Mouse (Mus musculus) heart, embryonic 11.5 days (tissue): ENCODE results near the gene Khdrbs2. TPM values are rescaled to one million over a fixed set of nuclear protein-coding genes. Genes with fewer than 3 reads are reported as not detected.

Source experiments
- ATAC-seq: fragments of 200-750 bp; cut with Nextera tagmentation; replicated peaks from 2 replicates; pipeline ENCODE4 v1.8.0; 2017; ENCODE audit warnings: moderate library complexity; ENCODE audit not compliant: insufficient number of reproducible peaks, low FRiP score, low TSS enrichment
- H3K27ac ChIP-seq: fragments of 300-500 bp; sonication (generic); 2 replicates; pipeline ENCODE4 v1.5.1; 2014; ENCODE audit warnings: mild to moderate bottlenecking, low read depth, low read length
- H3K27me3 ChIP-seq: fragments of 300-500 bp; sonication (generic); 2 replicates; pipeline ENCODE4 v1.6.1; 2014; ENCODE audit warnings: mild to moderate bottlenecking, low read length, mixed read lengths; ENCODE audit not compliant: control insufficient read depth, insufficient read depth
- H3K36me3 ChIP-seq: fragments of 300-500 bp; sonication (generic); 2 replicates; pipeline ENCODE4 v1.6.1; 2014; ENCODE audit warnings: mild to moderate bottlenecking, low read length, moderate library complexity, mixed read lengths; ENCODE audit not compliant: control insufficient read depth, insufficient read depth
- H3K4me1 ChIP-seq: fragments of 300-500 bp; sonication (generic); 2 replicates; pipeline ENCODE4 v1.6.1; 2014; ENCODE audit warnings: low read length; ENCODE audit not compliant: control insufficient read depth, insufficient read depth
- H3K4me2 ChIP-seq: fragments of 300-500 bp; sonication (generic); 2 replicates; pipeline ENCODE4 v1.6.1; 2014; ENCODE audit warnings: mild to moderate bottlenecking, moderate library complexity
- H3K4me3 ChIP-seq: fragments of 300-500 bp; sonication (generic); 2 replicates; pipeline ENCODE4 v1.5.1; 2014; ENCODE audit warnings: low read depth, low read length
- H3K9ac ChIP-seq: fragments of 300-500 bp; sonication (generic); 2 replicates; pipeline ENCODE4 v1.6.1; 2014; ENCODE audit warnings: mild to moderate bottlenecking, low read depth, low read length, moderate library complexity
- H3K9me3 ChIP-seq: fragments of 300-500 bp; sonication (generic); replicated peaks from 2 replicates; pipeline ENCODE4 v1.6.1; 2016; ENCODE audit warnings: low read length; ENCODE audit not compliant: control insufficient read depth
- WGBS: fragments of 180-500 bp; shearing (Covaris S2); extraction: QIAGEN DNeasy Blood & Tissue Kit; methylation state at CpG from one replicate; pipeline ENCODE4 v1.1.7; 2014; ENCODE audit not compliant: insufficient replicate concordance; 5-methylcytosine and 5-hydroxymethylcytosine counted together
- polyA plus RNA-seq: library from polyadenylated mRNA; unstranded; fragments of >200 nt; fragmentation: Nextera tagmentation; extraction: Ambion mirVana; gene quantifications from 2 replicates; pipeline ENCODE4 v1.2.1, GENCODE M21; 2014

The Khdrbs2 gene
- polyA plus RNA-seq, 1 experiment from 2014 or later = 1.0 TPM

DNA sequence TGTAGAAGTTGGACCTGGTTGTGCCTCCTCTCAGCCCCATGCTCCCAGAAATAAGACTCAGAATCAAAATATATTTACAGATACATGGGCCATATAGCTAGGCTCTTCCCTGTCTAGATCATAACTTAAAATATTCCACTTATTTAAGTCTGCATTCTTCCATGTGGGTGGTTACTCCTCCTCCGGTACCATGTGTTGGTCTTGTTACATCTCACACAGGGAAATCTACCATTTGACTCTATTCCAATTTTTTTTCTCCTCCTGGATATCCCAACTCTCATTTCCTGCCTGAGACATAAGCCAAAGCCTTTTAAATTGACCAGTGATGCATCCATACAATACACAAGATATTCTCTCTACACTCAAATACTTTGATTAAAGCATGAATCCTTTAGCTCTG lies 122.2 kb downstream of the Khdrbs2 start:
- no peak overlapping the region for H3K9ac ChIP-seq
- H3K4me2 ChIP-seq = no peak overlapping the region
- H3K9me3 ChIP-seq = no peaks in the 10 kb centered on the region
- 90% methylated on average over 1 of the region's 1 CpGs for WGBS
- no peak overlapping the region for H3K4me3 ChIP-seq
- no peaks in the 10 kb centered on the region for H3K36me3 ChIP-seq
- no peak for ATAC-seq
- no peaks in the 10 kb centered on the region for H3K27me3 ChIP-seq
- H3K4me1 ChIP-seq = no peaks in the 10 kb centered on the region
- no peak overlapping the region for H3K27ac ChIP-seq

DNA sequence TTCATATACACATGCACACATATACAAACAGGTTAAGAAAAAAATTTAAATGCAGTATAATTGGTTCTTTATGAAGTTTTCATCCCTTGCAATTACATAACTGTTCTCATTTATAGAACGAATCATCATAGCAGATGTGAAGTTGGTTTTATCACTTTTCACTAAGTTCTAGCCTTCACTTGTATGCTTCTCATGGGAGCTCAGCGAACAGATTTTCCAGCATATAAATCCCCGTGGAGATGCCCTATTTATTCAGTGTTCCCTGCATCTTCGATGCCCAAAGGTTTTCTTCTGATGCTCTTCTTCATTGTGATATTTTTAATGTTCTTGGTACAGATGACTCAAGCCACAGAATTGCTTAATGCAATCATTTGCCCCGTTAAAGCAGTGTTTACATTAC lies 128.9 kb downstream of the Khdrbs2 start:
- no peak for ATAC-seq
- Histone ChIP-seq H3K27me3 (no peaks in the 10 kb centered on the region), H3K4me2 (no peak overlapping the region), H3K36me3 (no peaks in the 10 kb centered on the region), H3K27ac (no peak overlapping the region), H3K4me1 (no peaks in the 10 kb centered on the region), H3K9ac (no peak overlapping the region), H3K9me3 (no peaks in the 10 kb centered on the region), H3K4me3 (no peak overlapping the region)
- WGBS = 77% methylated on average over 5 of the region's 5 CpGs

DNA sequence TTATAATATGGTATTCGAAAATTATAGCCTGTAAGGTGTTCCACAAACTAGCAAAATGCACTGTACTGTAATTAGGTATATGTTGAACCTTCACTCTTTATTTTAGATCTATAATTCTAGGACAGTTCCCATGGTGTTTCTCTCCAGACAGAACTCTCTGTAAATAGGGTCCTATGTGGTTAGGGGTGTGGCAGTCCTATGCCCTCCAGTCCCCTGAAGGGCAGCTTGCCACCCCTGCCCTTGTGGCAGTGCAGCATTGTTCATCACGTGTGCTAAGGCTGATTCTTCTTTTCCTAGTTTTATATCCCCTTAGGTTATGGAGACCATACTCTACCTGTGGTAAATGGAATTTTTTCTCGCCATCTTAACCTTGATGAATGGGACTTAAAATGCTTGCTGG lies 136.6 kb downstream of the Khdrbs2 start:
- 58% methylated on average over 3 of the region's 3 CpGs for WGBS
- H3K36me3 ChIP-seq = no peaks in the 10 kb centered on the region
- H3K27ac ChIP-seq = no peak overlapping the region
- H3K4me3 ChIP-seq = no peak overlapping the region
- no peak overlapping the region for H3K9ac ChIP-seq
- H3K4me1 ChIP-seq = no peaks in the 10 kb centered on the region
- no peak for ATAC-seq
- H3K27me3 ChIP-seq = no peaks in the 10 kb centered on the region
- H3K9me3 ChIP-seq = no peaks in the 10 kb centered on the region
- no peak overlapping the region for H3K4me2 ChIP-seq

DNA sequence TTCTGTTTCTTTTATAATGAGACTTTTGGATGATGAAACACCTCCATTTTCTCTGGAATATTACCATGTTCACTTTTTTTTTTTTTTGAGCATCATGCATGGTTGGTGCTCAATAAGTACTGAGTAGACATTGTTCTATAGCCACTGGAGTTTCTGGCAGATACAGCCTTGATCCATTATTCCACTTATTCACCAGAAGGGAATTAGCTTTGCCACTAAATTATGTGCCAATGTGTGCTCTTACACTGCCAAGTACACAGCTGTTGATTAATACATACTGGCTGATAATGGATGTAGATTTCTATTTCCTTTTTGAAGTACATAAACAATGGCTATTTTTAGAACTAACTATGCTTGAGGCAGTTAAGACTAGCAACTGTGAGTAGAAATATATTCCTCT lies 137.1 kb downstream of the Khdrbs2 start:
- ATAC-seq = no peak
- no peaks in the 10 kb centered on the region for H3K27me3 ChIP-seq
- H3K4me3 ChIP-seq = no peak overlapping the region
- H3K4me1 ChIP-seq = no peaks in the 10 kb centered on the region
- H3K4me2 ChIP-seq = no peak overlapping the region
- no peaks in the 10 kb centered on the region for H3K9me3 ChIP-seq
- no peak overlapping the region for H3K27ac ChIP-seq
- H3K9ac ChIP-seq = no peak overlapping the region
- H3K36me3 ChIP-seq = no peaks in the 10 kb centered on the region

DNA sequence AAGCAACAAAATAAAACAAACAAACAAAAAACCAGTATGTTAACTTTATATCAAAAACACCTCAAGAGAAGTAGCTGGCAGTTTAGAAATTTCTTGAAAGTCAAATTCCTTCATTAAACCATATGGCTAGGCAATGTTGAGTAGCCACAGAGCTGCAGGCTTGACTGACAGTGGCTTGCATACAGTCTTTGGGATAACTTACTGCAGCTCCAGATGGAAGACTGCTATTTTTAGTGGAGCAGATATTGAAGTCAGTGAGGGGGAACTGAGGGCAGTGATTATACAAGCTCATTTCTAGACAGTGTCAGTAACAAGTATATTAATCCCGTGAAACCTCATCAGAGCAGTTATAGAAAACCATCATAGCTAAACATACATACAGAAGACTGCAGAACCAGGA lies 166.6 kb downstream of the Khdrbs2 start:
- 81% methylated on average over 1 of the region's 1 CpGs for WGBS
- Histone ChIP-seq H3K9ac (no peak overlapping the region), H3K4me2 (no peak overlapping the region), H3K36me3 (no peaks in the 10 kb centered on the region), H3K4me3 (no peak overlapping the region), H3K4me1 (no peaks in the 10 kb centered on the region), H3K27ac (no peak overlapping the region), H3K27me3 (no peaks in the 10 kb centered on the region), H3K9me3 (no peaks in the 10 kb centered on the region)
- no peak for ATAC-seq

DNA sequence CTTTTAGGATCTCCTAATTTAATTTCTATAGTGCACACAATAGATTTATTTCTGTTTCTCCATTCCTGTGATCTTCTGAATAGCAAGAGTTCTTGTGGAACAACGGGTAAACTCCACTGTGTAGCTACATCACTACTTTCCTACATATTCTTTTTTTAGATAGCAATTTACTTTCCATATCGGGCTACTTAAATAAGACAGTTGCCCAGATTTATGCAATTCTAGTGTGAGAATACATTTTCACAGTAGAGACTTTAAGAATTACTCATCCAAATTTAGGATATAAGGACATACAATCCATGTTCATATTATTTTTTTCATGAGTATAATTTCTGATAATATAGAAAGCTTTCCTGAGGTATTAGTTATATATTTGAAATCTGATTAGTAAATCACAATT lies 175.0 kb downstream of the Khdrbs2 start:
- Histone ChIP-seq H3K4me2 (no peak overlapping the region), H3K36me3 (no peaks in the 10 kb centered on the region), H3K9me3 (no peaks in the 10 kb centered on the region), H3K4me1 (no peaks in the 10 kb centered on the region), H3K4me3 (no peak overlapping the region), H3K27ac (no peak overlapping the region), H3K27me3 (no peaks in the 10 kb centered on the region), H3K9ac (no peak overlapping the region)
- ATAC-seq = no peak
- 80% methylated on average over 2 of the region's 2 CpGs for WGBS

DNA sequence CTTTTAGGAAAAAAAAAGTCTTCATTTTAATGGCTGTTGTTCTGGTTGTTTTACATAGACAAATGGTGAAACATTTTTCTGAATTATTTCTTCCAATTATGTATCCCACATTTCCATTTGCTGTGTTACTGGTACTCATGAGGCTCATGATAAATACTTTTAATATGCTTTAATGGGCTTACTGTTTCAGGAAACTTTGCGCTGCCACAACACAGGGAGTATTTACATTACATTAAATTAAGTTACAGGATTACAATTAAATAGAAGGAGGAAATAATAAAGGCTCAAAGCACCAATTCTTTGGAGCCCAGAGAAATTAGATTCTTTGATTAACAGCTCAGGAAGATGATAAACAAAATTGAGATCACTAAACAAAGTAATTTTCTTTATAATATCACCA lies 179.6 kb downstream of the Khdrbs2 start:
- no peak overlapping the region for H3K9ac ChIP-seq
- H3K9me3 ChIP-seq = no peaks in the 10 kb centered on the region
- no peak overlapping the region for H3K4me3 ChIP-seq
- H3K4me1 ChIP-seq = no peaks in the 10 kb centered on the region
- no peak overlapping the region for H3K27ac ChIP-seq
- no peak for ATAC-seq
- H3K27me3 ChIP-seq = no peaks in the 10 kb centered on the region
- WGBS = 60% methylated on average over 1 of the region's 1 CpGs
- no peak overlapping the region for H3K4me2 ChIP-seq
- H3K36me3 ChIP-seq = no peaks in the 10 kb centered on the region

DNA sequence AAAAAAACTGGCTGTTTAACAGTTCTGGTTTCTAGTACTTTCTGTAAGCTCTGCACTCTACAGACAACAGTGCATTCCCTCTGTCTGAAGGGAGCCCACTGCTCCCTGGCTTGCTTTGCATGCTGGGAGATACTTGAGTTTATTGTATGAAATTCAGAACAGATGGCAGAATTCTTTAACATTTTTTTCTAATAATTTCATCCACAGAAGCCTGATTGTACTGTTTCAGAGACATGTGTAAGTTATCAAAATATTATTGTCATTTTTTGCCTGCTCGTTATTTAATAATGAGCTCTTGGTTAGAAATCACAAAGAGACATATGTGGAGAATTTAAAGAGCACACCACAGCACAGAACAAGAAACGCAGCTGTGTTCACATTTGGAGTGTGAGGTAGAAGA lies 191.0 kb downstream of the Khdrbs2 start:
- WGBS = 78% methylated on average over 2 of the region's 2 CpGs
- Histone ChIP-seq H3K4me3 (no peak overlapping the region), H3K9ac (no peak overlapping the region), H3K36me3 (no peaks in the 10 kb centered on the region), H3K9me3 (no peaks in the 10 kb centered on the region), H3K27ac (no peak overlapping the region), H3K4me2 (no peak overlapping the region), H3K4me1 (no peaks in the 10 kb centered on the region), H3K27me3 (no peaks in the 10 kb centered on the region)
- ATAC-seq = no peak

DNA sequence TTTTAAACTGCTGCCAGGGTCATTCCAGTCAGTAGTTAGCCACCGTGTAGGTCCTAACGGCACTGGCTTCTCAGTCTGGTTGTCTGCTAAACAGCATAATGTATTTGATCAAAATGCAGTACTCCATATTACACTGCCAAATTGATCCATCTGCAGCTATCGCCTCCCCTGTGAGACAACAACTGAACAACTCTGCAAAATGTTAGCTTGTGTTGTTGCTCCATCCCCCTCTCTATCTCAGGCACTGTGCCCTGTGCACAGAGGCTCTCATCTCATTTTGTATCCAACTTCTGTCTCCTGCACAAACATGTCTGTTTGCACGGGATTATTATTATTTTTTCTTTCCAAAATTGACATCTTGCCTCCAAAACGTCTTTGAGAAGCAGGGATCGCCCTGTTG lies 225.0 kb downstream of the Khdrbs2 start:
- Histone ChIP-seq H3K27me3 (no peaks in the 10 kb centered on the region), H3K36me3 (no peaks in the 10 kb centered on the region), H3K4me2 (no peak overlapping the region), H3K4me1 (no peaks in the 10 kb centered on the region), H3K9me3 (no peaks in the 10 kb centered on the region), H3K9ac (no peak overlapping the region), H3K27ac (no peak overlapping the region), H3K4me3 (no peak overlapping the region)
- ATAC-seq = no peak
- WGBS = 71% methylated on average over 6 of the region's 6 CpGs
